Mouse (Mus musculus) v-Abl transformed pro-B cells (cell line): ENCODE results near the gene App.

ENCODE experiments used
- in situ Hi-C, 2 experiments: fragments of 400-800 bp; cut with MboI; formaldehyde crosslinking; loops; one replicate each; pipeline ENCODE4 v1.15.1; 2025; ENCODE audit not compliant: unreplicated experiment in 2 of 2

App gene

GRCm38 (mm10) chr16:84987724-84988287 is 185.8 kb downstream of the App start:
- in situ Hi-C loops = no loop called here

GRCm38 (mm10) chr16:84986016-84986631 is 187.4 kb downstream of the App start:
- in situ Hi-C loops = no loop called here

- in situ Hi-C loops = no loop called here
These were observed 188.2 kb downstream of the App start for GRCm38 (mm10) chr16:84985340-84985739.

- in situ Hi-C loops = no loop called here
These were observed 190.1 kb downstream of the App start for GRCm38 (mm10) chr16:84983428-84983827.

- in situ Hi-C loops = no loop called here
These were observed 191.0 kb downstream of the App start for GRCm38 (mm10) chr16:84982589-84982988.

GRCm38 (mm10) chr16:84978589-84978988 is 195.0 kb downstream of the App start:
- in situ Hi-C loops = no loop called here

GRCm38 (mm10) chr16:84974176-84974518 is 199.4 kb downstream of the App start:
- in situ Hi-C loops = no loop called here

GRCm38 (mm10) chr16:84973446-84974175 is 200.0 kb downstream of the App start:
- in situ Hi-C loops = no loop called here

GRCm38 (mm10) chr16:84971535-84972330 is 201.8 kb downstream of the App start:
- in situ Hi-C loops = no loop called here

GRCm38 (mm10) chr16:84969026-84969425 is 204.5 kb downstream of the App start:
- in situ Hi-C loops = no loop called here

GRCm38 (mm10) chr16:84966983-84967382 is 206.6 kb downstream of the App start:
- in situ Hi-C loops = no loop called here

GRCm38 (mm10) chr16:84966096-84966495 is 207.5 kb downstream of the App start:
- in situ Hi-C loops = no loop called here

- in situ Hi-C loops = no loop called here
These were observed 209.6 kb downstream of the App start for GRCm38 (mm10) chr16:84963960-84964359.

- in situ Hi-C loops = no loop called here
These were observed 210.0 kb downstream of the App start for GRCm38 (mm10) chr16:84963527-84963926.

- in situ Hi-C loops = no loop called here
These were observed 216.3 kb downstream of the App start for GRCm38 (mm10) chr16:84957253-84957652.

GRCm38 (mm10) chr16:84956690-84957089 is 216.9 kb downstream of the App start:
- in situ Hi-C loops = no loop called here

- in situ Hi-C loops = no loop called here
These were observed 217.7 kb downstream of the App start for GRCm38 (mm10) chr16:84955840-84956239.

- in situ Hi-C loops = no loop called here
These were observed 218.2 kb downstream of the App start for GRCm38 (mm10) chr16:84955204-84955839.

- in situ Hi-C loops = no loop called here
These were observed 242.5 kb downstream of the App start for GRCm38 (mm10) chr16:84931024-84931423.

GRCm38 (mm10) chr16:84927827-84928226 is 245.7 kb downstream of the App start:
- in situ Hi-C loops = no loop called here
